Mouse (Mus musculus): ENCODE results near the gene Pcnx. TPM values are rescaled to one million over a fixed set of nuclear protein-coding genes. Genes with fewer than 3 reads are reported as not detected.

Gene Pcnx
- polyA plus RNA-seq (2012; rRNA removed) = 23.8 and 27.3 TPM in 2 replicates

GRCm38 (mm10) chr12:81859351-81860307 is at the start of gene Pcnx:
TSS of gene Pcnx (plus strand) at chr12:81860023.
- TF ChIP-seq POLR2A (IDR thresholded peaks at IDR 0.05; ENCODE audit: low read depth, low read length) (peak; percentile 4), CTCF (conservative IDR thresholded peaks at IDR 0.05; ENCODE audit: insufficient read depth, insufficient read length, low read depth, low read length) (peak; percentile 59)
- Histone ChIP-seq H3K27me3 (replicated peaks; ENCODE audit: control insufficient read depth, insufficient read depth, low read length) (no peaks in the 10 kb centered on the region), H3K27ac (ENCODE audit: insufficient read depth, low read depth, low read length) (peak within 1 kb of the TSS; percentile 5; the same call in 1 of the 2 replicates), H3K4me3 (ENCODE audit: insufficient read depth, low read depth, low read length) (peak within 1 kb of the TSS; percentile 64), H3K4me1 (ENCODE audit: control insufficient read depth, insufficient read depth, low read length) (peaks cover 13% of the 10 kb centered on the region), H3K36me3 (ENCODE audit: control insufficient read depth, insufficient read depth, low read length) (no peaks in the 10 kb centered on the region)
- DNase-seq = peak; percentile 89
- 5% methylated on average over 49 of the region's 83 CpGs for WGBS

DNA sequence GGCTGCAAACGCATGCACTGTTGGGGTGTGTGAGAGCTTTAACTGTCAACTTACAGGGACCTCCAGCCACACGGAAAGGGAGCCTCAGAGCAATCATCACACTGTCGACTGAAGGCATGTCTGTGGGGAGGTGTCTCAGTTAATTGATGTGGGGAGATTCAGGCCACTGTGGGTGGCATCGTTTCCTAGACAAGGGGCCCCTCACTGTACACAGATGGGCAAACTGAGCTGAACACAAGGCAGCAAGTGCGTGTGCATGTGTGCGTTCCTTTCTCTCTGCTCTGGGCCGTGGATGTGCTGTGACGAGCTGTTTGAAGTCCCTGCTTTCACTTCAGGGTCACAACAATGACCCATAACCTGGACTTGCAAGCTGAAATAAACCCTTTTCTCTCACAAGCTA is 49.4 kb upstream of the Pcnx start:
- DNase-seq = no peak
- Histone ChIP-seq H3K36me3 (ENCODE audit: control insufficient read depth, insufficient read depth, low read length) (no peaks in the 10 kb centered on the region), H3K27ac (ENCODE audit: insufficient read depth, low read depth, low read length) (no peak overlapping the region), H3K4me3 (ENCODE audit: insufficient read depth, low read depth, low read length) (no peak overlapping the region), H3K27me3 (replicated peaks; ENCODE audit: control insufficient read depth, insufficient read depth, low read length) (no peaks in the 10 kb centered on the region), H3K4me1 (ENCODE audit: control insufficient read depth, insufficient read depth, low read length) (no peaks in the 10 kb centered on the region)
- TF ChIP-seq POLR2A (IDR thresholded peaks at IDR 0.05; ENCODE audit: low read depth, low read length) (no peak), CTCF (conservative IDR thresholded peaks at IDR 0.05; ENCODE audit: insufficient read depth, insufficient read length, low read depth, low read length) (no peak)
- WGBS = 60% methylated on average over 8 of the region's 8 CpGs

GRCm38 (mm10) chr12:81814742-81815141 is 45.1 kb upstream of the Pcnx start:
- no peak overlapping the region for H3K4me3 ChIP-seq (ENCODE audit: insufficient read depth, low read depth, low read length)
- H3K27ac ChIP-seq (ENCODE audit: insufficient read depth, low read depth, low read length) = no peak overlapping the region
- TF ChIP-seq POLR2A (IDR thresholded peaks at IDR 0.05; ENCODE audit: low read depth, low read length) = no peak
- TF ChIP-seq CTCF (conservative IDR thresholded peaks at IDR 0.05; ENCODE audit: insufficient read depth, insufficient read length, low read depth, low read length) = no peak
- DNase-seq = no peak
- H3K27me3 ChIP-seq (replicated peaks; ENCODE audit: control insufficient read depth, insufficient read depth, low read length) = no peaks in the 10 kb centered on the region
- H3K4me1 ChIP-seq (ENCODE audit: control insufficient read depth, insufficient read depth, low read length) = peaks cover 3% of the 10 kb centered on the region; the same call in 1 of the 2 replicates
- WGBS = 91% methylated on average over 5 of the region's 5 CpGs
- no peaks in the 10 kb centered on the region for H3K36me3 ChIP-seq (ENCODE audit: control insufficient read depth, insufficient read depth, low read length)

DNA sequence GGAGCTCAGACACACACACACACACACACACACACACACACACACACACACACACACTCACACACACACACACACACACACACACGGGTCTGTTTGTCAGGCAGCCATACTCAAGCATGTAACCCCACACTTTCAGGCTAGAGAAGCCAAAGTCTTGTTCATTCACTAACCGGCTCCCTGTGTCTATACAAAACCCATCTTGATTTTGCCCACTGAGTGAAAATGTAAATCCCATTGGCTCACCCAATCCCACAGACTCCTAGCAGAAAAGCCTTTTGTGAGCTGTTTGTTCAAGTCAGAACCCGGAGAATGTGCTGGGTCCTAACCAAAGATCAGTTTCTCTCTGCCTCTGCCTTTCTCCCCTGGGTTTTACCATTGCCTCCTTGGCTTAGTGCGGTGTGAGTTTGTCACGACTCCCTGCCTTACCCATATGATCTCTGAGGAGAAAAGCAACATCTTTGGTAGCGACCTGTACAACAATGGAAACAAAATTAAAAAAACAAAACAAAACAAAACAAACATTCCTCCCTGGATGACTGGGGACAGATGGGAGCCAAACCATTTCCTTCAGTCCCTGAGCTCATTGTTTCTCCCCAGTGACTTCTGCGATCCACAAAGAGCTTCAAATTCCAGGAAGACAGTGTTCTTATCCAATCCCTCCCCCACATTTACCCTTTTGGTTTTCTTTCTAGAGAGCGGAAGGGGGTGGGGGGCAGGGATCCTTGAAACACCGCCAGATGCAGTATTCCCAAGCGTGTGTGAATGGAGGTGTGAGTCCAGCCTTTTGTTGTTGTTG is 43.3 kb upstream of the Pcnx start:
- TF ChIP-seq CTCF (conservative IDR thresholded peaks at IDR 0.05; ENCODE audit: insufficient read depth, insufficient read length, low read depth, low read length) = no peak
- no peak for TF ChIP-seq POLR2A (IDR thresholded peaks at IDR 0.05; ENCODE audit: low read depth, low read length)
- peak; percentile 68 for DNase-seq
- Histone ChIP-seq H3K4me1 (ENCODE audit: control insufficient read depth, insufficient read depth, low read length) (peaks cover 3% of the 10 kb centered on the region; the same call in 1 of the 2 replicates), H3K27me3 (replicated peaks; ENCODE audit: control insufficient read depth, insufficient read depth, low read length) (no peaks in the 10 kb centered on the region), H3K27ac (ENCODE audit: insufficient read depth, low read depth, low read length) (peak overlapping the region; percentile 66; the same call in 1 of the 2 replicates), H3K4me3 (ENCODE audit: insufficient read depth, low read depth, low read length) (no peak overlapping the region), H3K36me3 (ENCODE audit: control insufficient read depth, insufficient read depth, low read length) (no peaks in the 10 kb centered on the region)
- 26% methylated on average over 10 of the region's 10 CpGs for WGBS

DNA sequence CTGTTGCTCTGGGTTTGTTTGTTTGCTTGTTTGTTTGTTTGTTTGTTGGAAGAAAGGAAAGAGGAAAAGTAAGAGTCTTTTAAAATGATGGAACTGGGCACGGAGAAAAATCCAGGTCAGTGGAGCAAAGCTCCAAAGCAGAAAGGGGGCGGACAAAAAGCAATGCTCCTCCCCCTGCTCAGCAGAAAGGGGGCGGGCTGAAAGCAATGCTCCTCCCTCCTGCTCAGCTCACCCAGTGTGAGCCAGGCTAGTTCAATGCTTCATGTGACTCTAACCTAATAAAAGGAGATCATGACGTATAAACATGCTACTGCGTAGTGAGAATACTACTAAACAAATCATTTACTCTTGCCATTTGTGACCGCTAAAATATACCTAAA is 42.7 kb upstream of the Pcnx start:
- peak; percentile 24 for DNase-seq
- Histone ChIP-seq H3K27me3 (replicated peaks; ENCODE audit: control insufficient read depth, insufficient read depth, low read length) (no peaks in the 10 kb centered on the region), H3K4me3 (ENCODE audit: insufficient read depth, low read depth, low read length) (no peak overlapping the region), H3K27ac (ENCODE audit: insufficient read depth, low read depth, low read length) (no peak overlapping the region), H3K36me3 (ENCODE audit: control insufficient read depth, insufficient read depth, low read length) (no peaks in the 10 kb centered on the region), H3K4me1 (ENCODE audit: control insufficient read depth, insufficient read depth, low read length) (peaks cover 3% of the 10 kb centered on the region; the same call in 1 of the 2 replicates)
- no peak for TF ChIP-seq POLR2A (IDR thresholded peaks at IDR 0.05; ENCODE audit: low read depth, low read length)
- no peak for TF ChIP-seq CTCF (conservative IDR thresholded peaks at IDR 0.05; ENCODE audit: insufficient read depth, insufficient read length, low read depth, low read length)
- WGBS = 47% methylated on average over 6 of the region's 6 CpGs

DNA sequence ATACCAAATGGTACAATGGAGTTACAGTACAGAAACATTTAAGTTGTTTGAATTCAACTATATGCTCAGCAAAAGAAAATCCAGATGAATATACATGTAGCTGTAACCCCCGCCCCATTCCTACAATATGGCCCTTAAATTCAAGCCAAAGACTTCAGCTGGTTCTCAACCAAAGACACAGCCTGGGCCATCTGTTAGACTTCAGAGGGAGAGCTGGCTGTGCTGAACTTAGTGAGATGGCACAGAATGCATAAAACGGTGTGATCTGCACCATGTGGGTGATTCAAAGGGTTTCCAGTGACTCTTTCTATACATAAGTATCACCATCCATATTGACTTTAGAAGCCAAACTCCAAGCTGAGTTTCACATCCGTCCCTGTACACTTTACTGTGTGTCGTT is 39.1 kb upstream of the Pcnx start:
- H3K36me3 ChIP-seq (ENCODE audit: control insufficient read depth, insufficient read depth, low read length) = no peaks in the 10 kb centered on the region
- TF ChIP-seq POLR2A (IDR thresholded peaks at IDR 0.05; ENCODE audit: low read depth, low read length) = no peak
- TF ChIP-seq CTCF (conservative IDR thresholded peaks at IDR 0.05; ENCODE audit: insufficient read depth, insufficient read length, low read depth, low read length) = no peak
- peaks cover 3% of the 10 kb centered on the region; the same call in 1 of the 2 replicates for H3K4me1 ChIP-seq (ENCODE audit: control insufficient read depth, insufficient read depth, low read length)
- no peak overlapping the region for H3K4me3 ChIP-seq (ENCODE audit: insufficient read depth, low read depth, low read length)
- H3K27me3 ChIP-seq (replicated peaks; ENCODE audit: control insufficient read depth, insufficient read depth, low read length) = no peaks in the 10 kb centered on the region
- H3K27ac ChIP-seq (ENCODE audit: insufficient read depth, low read depth, low read length) = no peak overlapping the region
- no peak for DNase-seq
- WGBS = 88% methylated on average over 4 of the region's 4 CpGs

Data from kidney, adult 2 months (tissue).